Mouse (Mus musculus) kidney, adult 2 months (tissue): ENCODE measurements around the gene Nsun7.

Experiments
- CTCF ChIP-seq: fragments of 200-500 bp; conservative IDR thresholded peaks from 2 replicates; pipeline ENCODE4 v1.5.1; 2011; ENCODE audit warnings: low read depth, mild to moderate bottlenecking, control low read depth, low read length, moderate library complexity, mixed read lengths; ENCODE audit not compliant: insufficient read depth, insufficient read length
- POLR2A ChIP-seq: fragments of 200-500 bp; IDR thresholded peaks from one replicate; pipeline ENCODE4 v1.6.1; 2011; ENCODE audit warnings: low read depth, low read length, control low read depth

DNA sequence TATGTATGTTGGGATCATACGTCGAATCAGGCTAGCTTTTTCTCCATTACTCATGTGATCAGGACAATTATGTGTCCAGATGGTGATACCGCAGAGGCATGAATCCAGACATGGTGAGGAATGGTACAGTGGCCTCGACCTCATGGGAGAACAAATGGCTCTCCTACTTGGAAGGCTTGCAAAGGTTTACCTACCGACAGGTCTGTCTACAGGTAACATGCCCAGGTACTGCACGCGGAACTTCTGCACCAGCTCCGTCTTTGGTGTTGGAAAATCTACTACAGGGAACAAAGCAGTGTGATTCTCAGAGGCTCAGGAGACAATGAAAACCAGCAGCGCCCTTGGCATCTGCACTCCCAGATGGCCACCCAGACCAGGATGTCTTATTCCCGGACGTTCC is 51.1 kb downstream of the Nsun7 start:
- TF ChIP-seq POLR2A: no peak
- no peak for TF ChIP-seq CTCF
